Mouse (Mus musculus): Measurements from ENCODE around the gene Flt1.

The Flt1 gene

DNA sequence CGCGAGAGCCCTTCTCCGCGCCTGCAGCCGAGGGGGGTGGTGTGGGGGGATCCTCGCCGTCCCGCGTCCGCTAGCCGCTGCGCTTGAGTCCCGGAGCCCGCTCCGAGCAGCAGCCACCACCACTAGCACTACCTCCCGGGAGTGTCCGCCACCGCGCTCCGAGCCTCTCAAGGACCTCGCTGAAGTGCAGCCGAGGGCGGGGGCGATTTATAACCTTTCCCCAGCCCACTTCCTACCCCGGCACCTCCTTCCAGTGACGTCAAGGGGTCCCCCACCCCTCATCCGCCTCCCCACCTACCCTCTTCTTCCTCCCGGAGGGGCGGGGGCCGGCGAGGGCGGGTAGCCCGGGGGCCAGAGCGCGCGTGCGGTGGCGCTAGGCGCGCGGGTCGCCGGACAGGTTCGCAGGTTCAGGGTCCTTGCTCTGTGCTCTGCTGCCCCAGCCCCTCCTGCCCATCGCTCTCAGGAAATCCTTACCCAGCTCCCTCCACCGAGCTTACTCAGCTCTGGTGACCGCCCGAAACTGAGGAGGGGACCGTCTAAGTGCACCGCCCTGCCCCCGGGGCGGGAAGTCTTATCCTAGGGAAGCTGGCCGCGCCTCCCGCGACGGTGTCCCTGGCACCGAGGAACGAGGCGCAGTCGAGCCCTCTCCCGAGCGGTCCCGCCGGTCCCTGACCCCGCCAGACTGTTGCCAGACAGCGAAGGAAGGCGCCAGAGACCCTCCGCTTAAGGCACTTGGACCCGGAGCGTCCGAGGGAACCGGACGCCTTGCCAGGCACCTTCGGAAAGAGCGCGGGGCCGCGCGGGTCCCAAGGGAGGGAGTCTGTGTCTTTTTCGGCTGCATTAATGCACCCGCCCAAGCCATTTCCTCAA, at the start of gene Flt1:
Flt1 (minus strand) TSS at position 181 of the 870 bp plus-strand sequence.
- DNase-seq (ENCODE audit: low spot score) = no peak

DNA sequence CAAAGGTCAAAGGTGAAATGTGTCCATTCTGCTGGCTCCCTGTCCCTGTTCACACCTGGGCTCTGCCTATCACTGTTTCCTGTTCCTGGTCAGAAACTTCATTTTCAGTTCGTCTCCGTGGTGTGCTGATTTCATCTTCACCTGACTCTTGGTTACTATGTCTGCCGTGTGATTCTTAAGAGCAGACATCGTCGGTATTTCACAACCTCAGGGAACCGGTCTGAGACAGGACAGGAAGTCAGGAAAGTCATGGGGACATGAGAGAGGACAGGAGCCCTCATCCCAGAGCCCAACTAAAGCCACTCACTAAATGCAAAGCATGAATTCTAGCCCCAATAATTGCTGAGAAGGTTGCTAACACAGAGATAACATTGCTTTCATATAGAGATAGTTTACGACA, 49.4 kb upstream of the Flt1 start:
- DNase-seq (ENCODE audit: low spot score) = peak; percentile 27

DNA sequence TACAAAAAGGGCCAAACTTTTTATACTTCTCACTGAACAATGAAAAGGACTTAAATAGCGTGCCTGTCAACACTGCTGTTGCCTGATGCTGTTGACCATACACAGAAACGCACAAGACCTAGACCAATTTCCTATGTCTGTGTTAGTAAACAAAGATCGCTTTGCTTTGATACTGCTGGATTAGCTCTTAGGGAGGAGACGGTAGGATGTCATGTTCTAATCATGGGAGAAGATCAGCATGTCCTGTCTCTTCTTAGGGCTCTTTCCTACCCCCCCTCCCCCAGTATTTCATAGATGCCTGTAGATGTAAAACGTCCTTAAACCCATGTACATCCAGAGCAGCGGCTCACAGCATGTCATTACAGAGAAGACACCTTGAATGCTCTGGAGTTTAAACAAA, 44.1 kb upstream of the Flt1 start:
- no peak for DNase-seq (ENCODE audit: low spot score)

DNA sequence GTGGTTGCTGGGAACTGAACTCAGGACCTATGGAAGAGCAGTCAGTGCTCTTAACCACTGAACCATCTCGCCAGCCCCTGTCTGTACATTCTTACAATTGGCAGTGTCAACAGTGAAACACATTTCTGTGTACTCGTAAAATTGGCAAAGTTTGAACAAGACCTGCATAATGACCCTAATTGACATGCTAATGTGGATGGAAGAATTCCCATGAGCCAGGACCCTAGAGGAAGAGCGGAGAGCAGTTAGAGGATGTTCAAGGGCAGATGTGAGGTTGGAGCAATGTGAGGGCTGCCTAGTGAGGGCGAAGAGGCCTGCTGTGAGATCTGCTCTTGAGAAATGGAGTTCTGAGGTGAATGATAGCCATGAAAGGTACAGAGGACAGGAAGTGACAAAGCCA, 38.2 kb upstream of the Flt1 start:
- no peak for DNase-seq (ENCODE audit: low spot score)

DNA sequence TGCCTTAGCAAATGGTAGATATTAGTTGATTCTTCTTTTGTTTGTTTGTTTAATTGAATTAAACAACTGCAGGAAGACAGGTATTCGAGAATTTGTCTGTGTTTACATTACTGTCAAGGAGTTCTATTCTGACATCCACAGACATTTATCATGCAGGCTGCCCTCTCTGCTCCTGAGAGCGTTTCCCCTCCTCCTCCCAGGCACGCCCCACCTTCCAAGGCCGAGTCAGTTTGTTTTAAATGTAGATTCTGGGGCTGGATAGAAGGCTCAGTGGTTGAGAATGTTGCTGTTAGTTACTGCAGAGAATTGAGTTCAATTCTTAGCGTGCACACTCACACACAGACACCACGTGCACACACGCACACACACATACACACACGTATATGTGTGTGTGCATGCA, 36.2 kb upstream of the Flt1 start:
- no peak for DNase-seq (ENCODE audit: low spot score)

DNA sequence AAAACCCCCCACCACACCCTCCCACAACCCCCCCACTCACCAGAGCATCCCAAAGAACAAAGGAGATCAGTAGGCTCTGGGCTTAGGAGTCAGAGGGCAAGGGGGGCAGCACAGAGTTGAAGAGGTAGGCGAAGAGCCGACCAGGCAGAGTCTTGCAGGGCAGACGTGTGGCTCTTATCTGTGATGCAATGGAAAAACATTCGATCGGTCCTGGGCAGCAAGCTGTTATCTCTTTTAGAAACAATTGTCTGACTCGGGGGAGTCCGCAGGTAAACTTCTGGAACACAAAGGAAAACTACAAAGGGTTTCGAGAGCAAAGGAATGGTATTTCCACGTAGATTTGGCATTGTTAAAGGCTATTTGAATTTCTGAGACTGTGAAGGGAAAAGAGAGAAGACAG, 35.5 kb upstream of the Flt1 start:
- no peak for DNase-seq (ENCODE audit: low spot score)

DNA sequence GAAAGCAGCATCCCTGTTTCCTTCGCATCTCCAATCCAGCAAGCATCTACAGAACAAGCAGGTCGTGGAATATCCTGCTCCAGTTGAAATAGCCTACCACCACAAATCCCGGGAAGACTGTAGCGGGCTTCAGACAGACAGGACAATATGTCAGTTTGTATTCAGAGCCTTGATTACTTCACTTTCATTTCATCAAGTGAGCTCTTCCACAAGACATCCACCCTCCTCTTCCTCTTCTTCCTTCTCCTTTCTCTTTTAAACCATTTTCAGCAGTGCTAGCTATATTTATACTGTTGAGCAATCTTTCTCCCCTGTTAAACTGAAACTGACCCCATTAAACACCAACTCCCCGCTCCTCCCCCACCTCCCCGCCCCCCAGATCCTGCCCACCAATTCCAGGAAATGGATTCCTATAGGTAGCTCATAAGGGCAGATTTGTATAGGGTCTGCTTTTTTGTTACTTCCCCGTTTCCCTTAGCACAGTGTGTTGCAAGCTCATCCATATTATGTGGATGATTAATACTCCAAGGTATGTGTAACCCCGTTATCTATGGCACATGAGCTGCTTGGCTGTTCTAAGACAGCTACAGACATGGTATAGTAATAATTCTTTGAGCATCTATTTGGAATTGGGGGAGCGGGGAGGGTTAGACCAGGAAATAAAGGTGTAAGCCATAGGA, 33.0 kb upstream of the Flt1 start:
- DNase-seq (ENCODE audit: low spot score) = no peak

DNA sequence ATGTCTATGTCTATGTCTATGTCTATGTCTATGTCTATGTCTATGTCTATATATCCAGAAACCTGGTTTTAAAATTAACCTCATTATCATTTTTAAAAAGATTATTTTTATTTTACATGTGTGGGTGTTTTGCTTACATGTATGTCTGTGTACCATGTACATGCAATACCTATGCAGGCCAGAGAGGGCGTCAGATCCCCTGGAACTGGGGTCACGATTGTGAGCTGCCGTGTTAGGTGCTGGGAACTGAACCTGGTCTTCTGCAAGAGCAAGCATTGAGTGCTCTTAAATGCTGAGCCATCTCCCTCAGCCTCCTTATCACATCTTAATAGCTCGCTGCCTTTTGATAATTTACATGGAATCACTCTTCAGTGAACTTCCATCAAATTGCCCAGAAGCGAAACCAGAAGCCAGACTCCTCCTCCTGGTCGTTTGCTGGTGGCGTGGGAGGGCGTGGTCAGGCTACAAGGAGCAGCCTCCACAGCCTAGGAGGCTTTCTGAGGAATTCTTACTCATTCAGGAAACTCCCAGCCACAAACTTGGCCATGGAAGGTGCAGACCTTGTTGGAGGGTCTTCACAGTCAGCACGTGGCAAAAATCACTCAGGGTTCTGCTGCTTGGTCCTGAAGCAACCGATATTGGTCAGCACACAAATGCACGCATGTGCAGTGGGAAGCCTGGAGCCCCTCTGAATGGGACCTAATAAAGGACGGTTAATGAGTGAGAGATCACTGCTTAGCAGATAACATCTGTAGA, 32.2 kb upstream of the Flt1 start:
- peak; percentile 15 for DNase-seq (ENCODE audit: low spot score)

DNA sequence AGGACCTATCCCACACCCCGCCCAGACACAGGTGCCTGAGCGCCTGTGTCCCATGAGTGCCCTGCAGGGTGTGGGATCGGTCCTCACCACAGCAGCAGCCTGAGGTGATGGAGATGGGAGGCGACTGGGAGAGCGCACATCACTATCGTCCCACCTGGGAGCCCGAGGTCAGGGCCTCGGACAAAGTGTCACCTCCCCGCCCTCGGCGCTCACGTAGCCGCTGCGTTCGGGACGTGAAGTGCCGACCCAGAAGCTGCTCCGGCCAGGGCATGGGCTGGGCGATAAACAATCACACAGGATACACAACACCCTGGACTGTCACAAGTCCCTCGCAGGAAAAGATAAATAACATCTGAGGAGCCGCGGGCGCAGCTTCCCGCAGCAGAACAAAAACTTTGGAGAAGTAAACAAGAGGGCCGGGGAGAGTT, 27.1 kb upstream of the Flt1 start:
- no peak for DNase-seq (ENCODE audit: low spot score)

DNA sequence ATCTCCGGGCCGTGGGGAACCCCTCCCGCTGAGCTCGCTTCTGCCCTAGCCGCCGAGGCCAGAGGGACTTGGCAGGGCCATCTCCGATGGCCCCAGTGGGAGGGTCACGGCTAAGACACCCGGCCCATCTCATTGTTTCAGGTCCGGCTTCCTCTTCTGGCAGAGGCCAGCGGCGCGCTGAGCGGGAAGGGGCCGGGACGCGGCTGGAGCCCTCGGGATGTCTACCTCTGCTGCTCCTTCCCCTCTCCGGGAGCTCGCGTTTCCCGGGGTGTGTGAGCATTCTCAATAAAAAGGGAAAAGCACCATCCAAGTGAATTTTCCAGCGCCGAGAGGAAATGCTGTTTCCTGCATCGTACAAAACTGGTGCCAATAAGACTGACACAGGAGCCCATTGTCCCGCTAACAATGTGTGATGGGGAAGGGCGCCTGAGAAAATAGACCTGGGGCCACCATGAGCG, 25.9 kb upstream of the Flt1 start:
- DNase-seq (ENCODE audit: low spot score) = no peak

DNA sequence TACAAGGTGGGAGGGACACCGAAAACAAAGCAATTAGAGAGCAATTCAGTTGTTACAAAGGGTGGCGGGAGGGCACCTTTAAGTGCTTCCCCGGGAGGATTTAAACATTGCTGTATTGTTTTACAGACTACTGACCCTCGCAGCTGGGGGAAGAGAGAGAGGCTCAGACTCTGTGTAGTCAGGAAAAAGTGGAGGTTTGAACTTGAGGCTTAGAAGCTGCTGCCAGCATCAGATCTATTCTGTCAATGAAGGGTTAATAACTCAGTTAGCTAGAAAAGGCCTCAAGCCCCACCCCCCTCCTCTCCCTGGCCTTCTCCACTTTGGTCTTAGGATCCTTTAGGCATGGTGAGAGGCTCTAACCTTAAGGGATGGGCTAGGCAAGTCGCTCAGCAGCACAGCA, 24.2 kb upstream of the Flt1 start:
- DNase-seq (ENCODE audit: low spot score) = no peak

DNA sequence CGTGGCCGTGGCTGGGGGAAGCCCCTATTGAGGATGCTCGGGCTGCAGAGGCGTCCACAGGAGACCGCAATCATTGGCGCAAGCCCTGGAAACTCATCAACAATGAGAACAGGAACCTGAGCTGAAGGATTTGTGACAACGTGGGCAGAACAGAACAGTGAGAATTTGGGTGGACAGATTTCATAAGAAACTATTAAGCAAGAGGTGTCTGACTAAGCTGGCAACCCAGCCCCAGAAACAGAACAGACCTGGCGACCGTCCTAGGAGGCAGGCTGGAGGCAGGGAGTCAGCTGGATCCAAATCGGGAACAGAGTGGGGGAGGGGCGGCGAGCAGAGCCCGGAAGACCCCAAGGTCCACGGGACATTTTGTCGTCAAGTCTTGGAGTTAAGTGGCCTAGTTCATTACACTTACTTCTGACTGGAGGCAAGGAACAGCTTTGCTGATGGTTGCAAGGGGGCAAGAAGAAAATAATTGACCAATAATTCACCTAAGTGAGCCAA, 22.3 kb upstream of the Flt1 start:
- no peak for DNase-seq (ENCODE audit: low spot score)

DNA sequence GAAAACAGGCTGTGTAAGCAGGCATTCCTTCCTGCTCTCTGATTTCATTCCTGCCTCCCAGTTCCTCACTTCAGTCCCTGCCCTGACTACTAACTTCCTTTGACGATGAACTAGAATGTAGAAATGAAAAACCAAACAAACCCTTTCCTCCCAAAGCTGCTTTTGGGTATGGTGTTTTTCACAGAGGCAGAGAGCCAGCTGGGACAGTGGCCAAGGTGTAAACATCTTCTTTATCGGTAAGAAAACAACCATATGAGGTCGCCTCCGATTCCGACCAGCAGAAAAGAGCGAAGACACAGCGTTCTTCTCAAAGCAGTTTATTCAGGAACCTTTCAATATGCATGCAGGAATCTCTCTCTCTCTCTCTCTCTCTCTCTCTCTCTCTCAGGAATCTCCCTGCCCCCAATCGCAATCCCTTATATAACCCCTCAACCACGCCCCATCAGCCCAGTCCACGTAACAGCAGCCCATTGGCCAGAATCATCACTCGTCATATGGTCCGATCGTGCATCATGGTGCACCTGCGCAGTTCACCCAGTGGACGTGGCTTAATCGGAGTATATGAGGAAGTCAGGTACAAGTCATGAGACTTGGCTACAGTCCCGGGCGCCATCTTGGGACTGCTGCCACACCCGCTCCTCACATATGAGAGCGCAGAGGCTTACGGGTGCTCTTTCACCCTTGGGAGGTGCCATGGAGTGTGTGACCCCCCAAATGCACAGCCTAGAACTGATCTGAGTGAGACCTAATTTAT, 19.3 kb upstream of the Flt1 start:
- DNase-seq (ENCODE audit: low spot score) = peak; percentile 72

DNA sequence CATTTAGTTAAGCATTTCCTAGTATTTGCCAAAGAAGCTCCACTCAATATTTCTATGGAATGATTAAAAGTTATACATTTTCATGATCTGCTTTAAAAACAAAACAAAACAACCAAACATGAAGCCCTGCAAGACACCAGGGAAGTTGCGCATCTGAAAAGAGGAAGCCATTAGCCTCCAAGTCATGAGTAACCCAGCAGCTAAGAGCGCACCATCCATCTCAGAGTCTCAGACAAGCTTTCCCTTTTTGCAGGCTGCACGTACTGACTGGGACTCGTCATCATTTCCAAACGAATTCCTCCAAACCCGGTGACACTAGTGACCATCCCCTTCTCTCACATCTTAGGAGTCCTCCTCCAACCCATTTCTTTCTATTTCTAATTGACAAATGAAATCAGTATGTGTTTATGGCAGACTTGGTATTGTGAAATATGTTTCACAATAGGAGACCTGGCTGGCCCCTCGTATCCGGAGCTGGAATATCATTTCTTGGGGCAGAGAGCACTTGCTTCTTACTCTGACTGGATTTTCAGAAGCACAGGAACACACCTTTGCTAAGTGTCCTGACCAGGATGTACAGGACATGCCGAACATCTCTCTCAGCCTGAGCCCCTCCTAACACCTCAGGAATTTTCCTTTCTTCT, 16.8 kb upstream of the Flt1 start:
- no peak for DNase-seq (ENCODE audit: low spot score)

DNA sequence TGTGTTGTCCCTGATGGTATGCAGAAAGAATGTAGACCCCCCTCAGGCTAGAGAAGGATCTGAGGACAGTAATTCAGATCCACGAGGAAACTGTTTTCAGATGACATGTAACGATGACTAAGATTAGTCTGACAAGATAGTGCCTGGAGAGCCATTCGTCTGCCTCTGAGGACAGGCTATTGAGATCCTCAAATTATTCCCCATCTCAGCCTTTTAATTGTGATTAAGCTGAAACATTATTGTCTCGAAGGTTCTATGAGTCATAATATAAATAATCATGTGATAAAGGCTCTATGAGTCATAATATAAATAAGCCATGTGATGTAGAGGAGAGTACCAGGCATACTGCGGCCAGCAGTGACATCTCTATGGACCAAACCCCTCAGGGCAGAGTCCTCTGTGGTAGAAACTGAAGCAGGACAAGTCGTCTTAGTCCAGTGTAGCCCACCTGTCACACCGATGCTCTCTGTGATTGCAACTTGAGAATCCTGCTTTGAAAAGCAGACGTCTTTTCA, 11.0 kb upstream of the Flt1 start:
- no peak for DNase-seq (ENCODE audit: low spot score)

DNA sequence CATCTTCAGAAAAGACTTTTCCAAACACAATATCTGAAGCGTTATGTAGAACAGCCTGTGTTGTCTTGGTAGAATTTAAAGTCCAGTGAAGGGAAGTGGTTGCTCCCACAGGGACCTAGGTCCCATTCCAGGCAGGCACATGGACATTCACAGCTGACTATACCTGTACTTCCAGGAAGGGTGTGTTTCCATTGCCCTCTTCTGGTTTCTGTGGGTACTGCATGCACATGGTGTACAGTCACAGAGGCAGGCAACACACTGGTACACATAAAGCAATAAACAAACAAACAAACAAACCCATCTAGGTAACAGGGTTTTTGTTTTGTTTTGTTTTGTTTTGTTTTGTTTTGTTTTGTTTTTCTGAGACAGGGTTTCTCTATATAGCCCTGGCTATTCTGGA, 7.9 kb upstream of the Flt1 start:
- DNase-seq (ENCODE audit: low spot score) = no peak

DNA sequence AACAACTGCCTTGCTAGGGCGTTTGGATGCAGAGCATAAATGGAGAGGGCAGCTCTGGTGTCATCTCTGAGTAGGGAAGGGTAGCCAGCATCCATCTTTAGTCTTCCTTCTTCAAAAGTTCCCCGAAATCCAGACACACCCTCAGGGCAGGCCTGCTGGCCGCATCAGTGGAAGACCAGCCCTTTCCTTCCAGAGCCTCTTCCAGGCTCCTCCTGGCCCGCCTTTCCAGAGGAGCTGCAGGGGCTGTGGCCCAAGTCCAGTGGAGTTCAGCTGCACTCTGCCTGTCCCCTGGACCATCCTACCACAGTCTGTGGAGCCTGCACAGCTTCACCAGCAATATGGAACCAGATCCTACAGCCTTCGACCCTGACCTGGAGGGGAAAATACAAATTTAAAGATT, 7.1 kb upstream of the Flt1 start:
- DNase-seq (ENCODE audit: low spot score) = no peak

DNA sequence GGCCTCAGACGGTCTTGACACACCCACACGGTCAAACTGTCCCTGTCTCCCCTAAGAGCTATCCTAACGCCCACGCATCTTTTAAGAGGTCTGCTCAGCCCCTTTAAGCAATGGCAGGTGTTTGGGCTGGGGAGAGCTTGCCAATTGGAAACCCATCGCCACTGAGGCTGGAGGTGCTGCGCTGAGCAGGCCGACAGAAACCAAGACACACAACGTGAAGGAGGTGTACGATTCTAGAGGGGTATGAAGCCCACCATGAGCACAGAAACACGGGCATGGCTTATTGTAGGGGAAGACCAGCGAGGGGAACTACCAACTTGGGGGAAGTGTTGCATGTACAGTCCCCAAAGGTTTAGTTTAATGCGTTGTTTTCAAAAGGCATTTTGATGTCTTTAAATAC, 1.7 kb upstream of the Flt1 start:
- DNase-seq (ENCODE audit: low spot score) = no peak

DNA sequence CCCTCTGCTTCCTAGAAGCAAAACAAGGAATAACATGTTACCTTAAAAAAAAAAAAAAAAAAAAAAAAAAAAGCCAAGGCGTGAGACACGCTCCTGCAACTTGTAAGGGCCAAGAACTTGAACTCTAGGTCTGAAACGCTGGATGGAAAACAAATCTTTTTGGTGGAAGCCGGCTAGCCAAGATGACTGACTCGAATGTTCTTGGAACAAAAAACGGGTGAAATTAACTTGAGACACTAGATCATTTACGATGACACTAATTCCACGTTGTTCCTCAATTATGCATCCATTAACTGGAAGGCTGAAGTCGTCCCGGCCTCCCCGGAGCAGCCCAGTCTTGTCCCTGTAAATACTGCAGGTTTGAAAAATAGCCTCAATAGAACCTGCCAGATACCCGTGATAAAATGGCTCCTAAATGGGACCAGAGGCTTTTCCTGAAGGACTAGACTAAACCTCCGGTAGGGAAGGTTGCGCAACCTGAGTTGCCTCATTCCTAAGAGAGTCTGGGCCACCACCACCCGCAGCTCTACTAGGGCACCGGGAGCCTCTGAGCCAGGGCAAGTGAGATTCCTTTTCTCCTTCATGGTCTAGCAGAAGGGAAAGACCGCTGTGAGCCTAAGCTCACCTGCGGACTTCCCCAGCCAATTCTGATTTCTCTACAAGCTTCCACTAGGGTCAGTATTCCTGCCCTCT, 1.0 kb upstream of the Flt1 start:
- no peak for DNase-seq (ENCODE audit: low spot score)

Measured in testis, postnatal 14 days (tissue).